Mouse (Mus musculus) forebrain, embryonic 14.5 days (tissue): ENCODE data around the gene Ehd2. TPM values are rescaled to one million over a fixed set of nuclear protein-coding genes. Genes with fewer than 3 reads are reported as not detected.
A peak's percentile ranks its signal among the peaks of the same experiment; 100 is the strongest.
"Not testable (repeated sequence)": the region's sequence is repeated elsewhere in the genome, so short reads cannot be mapped to it uniquely, and the experiment has no call there.

ENCODE experiments used
- ATAC-seq: fragments of 200-750 bp; cut with Nextera tagmentation; 2 replicates; pipeline ENCODE4 v1.8.0; 2017; ENCODE audit warnings: mild to moderate bottlenecking, moderate library complexity
- DNase-seq: peaks from one replicate; pipeline ENCODE4 v3.0.0-alpha.2; 2015; ENCODE audit warnings: low spot score
- H3K27ac ChIP-seq: fragments of 300-500 bp; sonication (generic); 2 replicates; pipeline ENCODE4 v1.5.1; 2014; ENCODE audit warnings: low read depth, mild to moderate bottlenecking, control low read depth, low read length, moderate library complexity
- H3K27me3 ChIP-seq: fragments of 300-500 bp; sonication (generic); replicated peaks from 2 replicates; pipeline ENCODE4 v1.6.1; 2014; ENCODE audit warnings: low read length, control low read depth, mixed read lengths; ENCODE audit not compliant: control insufficient read depth, insufficient read depth
- H3K36me3 ChIP-seq: fragments of 300-500 bp; sonication (generic); 2 replicates; pipeline ENCODE4 v1.6.1; 2014; ENCODE audit warnings: low read length, control low read depth; ENCODE audit not compliant: control insufficient read depth, insufficient read depth
- H3K4me1 ChIP-seq: fragments of 300-500 bp; sonication (generic); 2 replicates; pipeline ENCODE4 v1.6.1; 2014; ENCODE audit warnings: antibody characterized with exemption, low read length, control low read depth; ENCODE audit not compliant: control insufficient read depth, insufficient read depth
- H3K4me2 ChIP-seq: fragments of 300-500 bp; sonication (generic); 2 replicates; pipeline ENCODE4 v1.6.1; 2014; ENCODE audit warnings: mild to moderate bottlenecking, control low read depth, low read length
- H3K4me3 ChIP-seq: fragments of 300-500 bp; sonication (generic); 2 replicates; pipeline ENCODE4 v1.5.1; 2014; ENCODE audit warnings: low read depth, low read length, control low read depth
- H3K9ac ChIP-seq: fragments of 300-500 bp; sonication (generic); 2 replicates; pipeline ENCODE4 v1.6.1; 2014; ENCODE audit warnings: mild to moderate bottlenecking, low read length, control low read depth, moderate library complexity
- H3K9me3 ChIP-seq: fragments of 300-500 bp; sonication (generic); replicated peaks from 2 replicates; pipeline ENCODE4 v1.6.1; 2016; ENCODE audit warnings: low read length, control low read depth, mixed read lengths; ENCODE audit not compliant: control insufficient read depth
- WGBS: fragments of 180-500 bp; shearing (Covaris S2); extraction: QIAGEN DNeasy Blood & Tissue Kit; methylation state at CpG from one replicate; pipeline ENCODE4 v1.1.7; 2014; 5-methylcytosine and 5-hydroxymethylcytosine counted together
- polyA plus RNA-seq: library from polyadenylated mRNA; unstranded; fragments of >200 nt; fragmentation: Nextera tagmentation; extraction: Ambion mirVana; gene quantifications from 2 replicates; pipeline ENCODE4 v1.2.1, GENCODE M21; 2014

The Ehd2 gene
- polyA plus RNA-seq, 1 experiment from 2014 or later, result 4.5 TPM

GRCm38 (mm10) chr7:15929910-15930309, 37.5 kb downstream of the Ehd2 start:
- Histone ChIP-seq H3K27me3 (no peaks in the 10 kb centered on the region), H3K4me2 (no peak overlapping the region), H3K36me3 (no peaks in the 10 kb centered on the region), H3K4me3 (no peak overlapping the region), H3K27ac (no peak overlapping the region), H3K9ac (no peak overlapping the region), H3K4me1 (no peaks in the 10 kb centered on the region), H3K9me3 (no peaks in the 10 kb centered on the region)
- WGBS, result 42% methylated on average over 4 of the region's 4 CpGs
- no peak for ATAC-seq
- no peak for DNase-seq

GRCm38 (mm10) chr7:15922220-15922773, 45.1 kb downstream of the Ehd2 start, which contains the start of gene Selenow:
TSS of gene Selenow (minus strand) at chr7:15922402.
- peak within 1 kb of the TSS; percentile 67 for H3K27ac ChIP-seq
- peak within 1 kb of the TSS; percentile 74 for H3K4me2 ChIP-seq
- DNase-seq, result peak; percentile 96
- H3K4me1 ChIP-seq, result peaks cover 11% of the 10 kb centered on the region
- H3K27me3 ChIP-seq, result no peaks in the 10 kb centered on the region
- H3K4me3 ChIP-seq, result peak within 1 kb of the TSS; percentile 73
- peaks cover 24% of the 10 kb centered on the region for H3K36me3 ChIP-seq
- H3K9ac ChIP-seq, result peak within 1 kb of the TSS; percentile 88
- no peaks in the 10 kb centered on the region for H3K9me3 ChIP-seq
- under 1% methylated on average over 33 of the region's 33 CpGs for WGBS
- peak; percentile 98 for ATAC-seq

GRCm38 (mm10) chr7:15921796-15922195, 45.6 kb downstream of the Ehd2 start:
- H3K36me3 ChIP-seq, result peaks cover 27% of the 10 kb centered on the region
- 0% methylated on average over 10 of the region's 10 CpGs for WGBS
- H3K4me2 ChIP-seq, result peak overlapping the region; percentile 74
- ATAC-seq (peak; percentile 52), DNase-seq (peak; percentile 67)
- peak overlapping the region; percentile 88 for H3K9ac ChIP-seq
- peaks cover 11% of the 10 kb centered on the region for H3K4me1 ChIP-seq
- H3K27me3 ChIP-seq, result no peaks in the 10 kb centered on the region
- peak overlapping the region; percentile 73 for H3K4me3 ChIP-seq
- peak overlapping the region; percentile 67 for H3K27ac ChIP-seq
- no peaks in the 10 kb centered on the region for H3K9me3 ChIP-seq

GRCm38 (mm10) chr7:15920645-15921190, 46.6 kb downstream of the Ehd2 start:
- 84% methylated on average over 6 of the region's 6 CpGs for WGBS
- Histone ChIP-seq H3K36me3 (peaks cover 30% of the 10 kb centered on the region), H3K4me1 (peaks cover 11% of the 10 kb centered on the region), H3K27me3 (no peaks in the 10 kb centered on the region), H3K4me3 (peak overlapping the region; percentile 73), H3K9ac (peak overlapping the region; percentile 88), H3K9me3 (no peaks in the 10 kb centered on the region), H3K4me2 (peak overlapping the region; percentile 74), H3K27ac (no peak overlapping the region)
- DNase-seq (no peak), ATAC-seq (no peak)

- Histone ChIP-seq H3K27ac (no peak overlapping the region), H3K4me1 (peaks cover 11% of the 10 kb centered on the region), H3K9ac (no peak overlapping the region), H3K9me3 (no peaks in the 10 kb centered on the region), H3K4me3 (0 out of 2 replicates have a peak overlapping the region, but pooled peaks have one; percentile 73), H3K27me3 (no peaks in the 10 kb centered on the region), H3K4me2 (peak overlapping the region; percentile 74), H3K36me3 (peaks cover 30% of the 10 kb centered on the region)
- DNase-seq (no peak), ATAC-seq (no peak)
- WGBS, result 95% methylated on average over 9 of the region's 9 CpGs
Measured at GRCm38 (mm10) chr7:15919947-15920346, 47.4 kb downstream of the Ehd2 start.

- Histone ChIP-seq H3K9me3 (no peaks in the 10 kb centered on the region), H3K27me3 (no peaks in the 10 kb centered on the region), H3K4me3 (no peak overlapping the region), H3K4me1 (peaks cover 11% of the 10 kb centered on the region), H3K4me2 (no peak overlapping the region), H3K9ac (no peak overlapping the region), H3K27ac (no peak overlapping the region), H3K36me3 (peaks cover 30% of the 10 kb centered on the region)
- ATAC-seq, result no peak
- DNase-seq, result no peak
Measured at GRCm38 (mm10) chr7:15918371-15918770, 49.0 kb downstream of the Ehd2 start.

- 83% methylated on average over 4 of the region's 4 CpGs for WGBS
Measured at GRCm38 (mm10) chr7:15916996-15917395, 50.4 kb downstream of the Ehd2 start.

GRCm38 (mm10) chr7:15916134-15916723, 51.1 kb downstream of the Ehd2 start:
- 90% methylated on average over 3 of the region's 3 CpGs for WGBS
- Histone ChIP-seq H3K27ac (no peak overlapping the region), H3K9me3 (no peaks in the 10 kb centered on the region), H3K9ac (no peak overlapping the region), H3K4me1 (peaks cover 11% of the 10 kb centered on the region), H3K27me3 (no peaks in the 10 kb centered on the region), H3K36me3 (peaks cover 30% of the 10 kb centered on the region), H3K4me2 (no peak overlapping the region), H3K4me3 (no peak overlapping the region)
- DNase-seq (no peak), ATAC-seq (no peak)

More at GRCm38 (mm10) chr7:15916996-15917395, 50.4 kb downstream of the Ehd2 start:
- no peaks in the 10 kb centered on the region for H3K9me3 ChIP-seq
- H3K4me3 ChIP-seq, result no peak overlapping the region
- H3K27me3 ChIP-seq, result no peaks in the 10 kb centered on the region
- no peak for DNase-seq
- H3K27ac ChIP-seq, result no peak overlapping the region
- ATAC-seq, result no peak
- peaks cover 30% of the 10 kb centered on the region for H3K36me3 ChIP-seq
- peaks cover 11% of the 10 kb centered on the region for H3K4me1 ChIP-seq
- no peak overlapping the region for H3K4me2 ChIP-seq
- H3K9ac ChIP-seq, result no peak overlapping the region

- WGBS, result 86% methylated on average over 4 of the region's 4 CpGs
- not testable (repeated sequence) for H3K27me3 ChIP-seq, H3K27ac ChIP-seq, H3K4me1 ChIP-seq, H3K4me2 ChIP-seq, ATAC-seq, H3K4me3 ChIP-seq, DNase-seq, H3K9ac ChIP-seq, H3K9me3 ChIP-seq
- peaks cover 30% of the 10 kb centered on the region for H3K36me3 ChIP-seq
Measured at GRCm38 (mm10) chr7:15915695-15916094, 51.7 kb downstream of the Ehd2 start.
